Mouse (Mus musculus) hindbrain, postnatal 0 days (tissue): ENCODE measurements at regions not wholly inside any gene's neighbourhood (a gene's known extent, or its start where the extent isn't known, plus 50 kb on each side); places are given as distances from the start of the nearest gene placed in this dataset.

ENCODE experiments used
- ATAC-seq: fragments of 200-750 bp; cut with Nextera tagmentation; 2 replicates; pipeline ENCODE4 v1.8.0; 2017; ENCODE audit warnings: mild to moderate bottlenecking, moderate TSS enrichment, moderate library complexity
- DNase-seq: peaks from one replicate; pipeline ENCODE4 v3.0.0-alpha.2; 2015; ENCODE audit warnings: low spot score
- H3K27ac ChIP-seq: fragments of 300-500 bp; sonication (generic); 2 replicates; pipeline ENCODE4 v1.5.1; 2014; ENCODE audit warnings: mild to moderate bottlenecking
- H3K27me3 ChIP-seq: fragments of 300-500 bp; sonication (generic); 2 replicates; pipeline ENCODE4 v1.6.1; 2014; ENCODE audit warnings: low read length, mixed read lengths; ENCODE audit not compliant: insufficient read depth
- H3K36me3 ChIP-seq: fragments of 300-500 bp; sonication (generic); 2 replicates; pipeline ENCODE4 v1.6.1; 2014; ENCODE audit warnings: low read length, mixed read lengths; ENCODE audit not compliant: insufficient read depth
- H3K4me1 ChIP-seq: fragments of 300-500 bp; sonication (generic); 2 replicates; pipeline ENCODE4 v1.6.1; 2014; ENCODE audit warnings: antibody characterized with exemption, low read length, mixed read lengths; ENCODE audit not compliant: insufficient read depth
- H3K4me2 ChIP-seq: fragments of 300-500 bp; sonication (generic); 2 replicates; pipeline ENCODE4 v1.6.1; 2014; ENCODE audit warnings: low read depth, mild to moderate bottlenecking, low read length, moderate library complexity, mixed read lengths
- H3K4me3 ChIP-seq: fragments of 300-500 bp; sonication (generic); 2 replicates; pipeline ENCODE4 v1.5.1; 2014; ENCODE audit warnings: low read length
- H3K9ac ChIP-seq: fragments of 300-500 bp; sonication (generic); replicated peaks from 2 replicates; pipeline ENCODE4 v1.6.1; 2014; ENCODE audit warnings: mild to moderate bottlenecking, low read length, moderate library complexity, mixed read lengths
- H3K9me3 ChIP-seq: fragments of 300-500 bp; sonication (generic); 2 replicates; pipeline ENCODE4 v1.6.1; 2016; ENCODE audit warnings: low read length, mixed read lengths
- CTCF ChIP-seq: IDR thresholded peaks from 2 replicates; pipeline ENCODE4 v1.5.1; 2016; ENCODE audit warnings: antibody characterized with exemption, control low read depth, low read depth
- WGBS: fragments of 180-500 bp; shearing (Covaris S2); extraction: QIAGEN DNeasy Blood & Tissue Kit; methylation state at CpG from one replicate; pipeline ENCODE4 v1.1.7; 2014; 5-methylcytosine and 5-hydroxymethylcytosine counted together

DNA sequence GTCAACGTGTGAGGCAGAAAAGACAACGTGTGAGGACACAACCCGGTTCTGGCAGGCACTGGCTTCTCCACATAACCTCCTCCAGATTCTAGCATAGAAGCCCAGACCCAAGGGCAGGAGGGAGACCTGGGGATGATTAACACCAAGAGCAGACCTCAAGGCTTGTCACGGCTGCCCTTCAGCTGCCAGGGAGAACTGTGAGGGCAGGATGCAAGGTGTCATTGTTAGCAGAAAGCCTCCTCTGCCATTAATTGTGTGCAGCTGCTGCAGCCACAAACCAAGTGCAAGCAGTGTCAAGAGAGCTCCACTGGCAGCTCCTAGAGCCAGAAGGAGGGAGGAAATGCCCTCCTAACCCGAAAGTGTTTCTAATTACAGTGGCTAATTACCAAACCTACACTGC lies 211.6 kb upstream of the Rgma start:
- H3K9me3 ChIP-seq = no peaks in the 10 kb centered on the region
- DNase-seq (no peak), ATAC-seq (no peak)
- no peaks in the 10 kb centered on the region for H3K4me1 ChIP-seq
- no peak overlapping the region for H3K4me3 ChIP-seq
- H3K27ac ChIP-seq = no peak overlapping the region
- no peak overlapping the region for H3K9ac ChIP-seq
- H3K27me3 ChIP-seq = no peaks in the 10 kb centered on the region
- WGBS = 57% methylated on average over 5 of the region's 5 CpGs
- TF ChIP-seq CTCF = no peak
- H3K36me3 ChIP-seq = no peaks in the 10 kb centered on the region
- no peak overlapping the region for H3K4me2 ChIP-seq

DNA sequence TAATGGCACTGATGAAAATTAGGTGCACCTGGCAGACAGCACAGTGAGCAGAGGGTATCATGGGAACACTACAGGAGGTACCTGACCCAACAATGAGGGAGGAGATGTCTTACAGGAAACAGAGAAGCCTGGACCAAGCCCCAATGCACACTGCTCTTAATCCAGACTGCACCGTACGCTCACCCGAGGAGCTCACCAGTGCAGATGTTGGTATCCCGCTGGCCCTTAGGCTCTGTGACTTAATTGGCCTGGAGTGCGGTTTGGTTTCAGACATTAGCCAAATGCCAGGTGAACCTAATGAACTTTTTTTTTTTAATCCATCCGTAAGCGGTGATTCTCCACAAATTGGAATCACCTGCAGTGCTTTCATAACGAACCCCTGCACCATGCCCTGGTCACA lies 209.8 kb upstream of the Rgma start:
- Histone ChIP-seq H3K4me3 (no peak overlapping the region), H3K4me1 (no peaks in the 10 kb centered on the region), H3K36me3 (no peaks in the 10 kb centered on the region), H3K9ac (no peak overlapping the region), H3K27ac (no peak overlapping the region), H3K9me3 (no peaks in the 10 kb centered on the region), H3K27me3 (no peaks in the 10 kb centered on the region), H3K4me2 (no peak overlapping the region)
- no peak for TF ChIP-seq CTCF
- DNase-seq (no peak), ATAC-seq (no peak)
- 82% methylated on average over 8 of the region's 8 CpGs for WGBS

DNA sequence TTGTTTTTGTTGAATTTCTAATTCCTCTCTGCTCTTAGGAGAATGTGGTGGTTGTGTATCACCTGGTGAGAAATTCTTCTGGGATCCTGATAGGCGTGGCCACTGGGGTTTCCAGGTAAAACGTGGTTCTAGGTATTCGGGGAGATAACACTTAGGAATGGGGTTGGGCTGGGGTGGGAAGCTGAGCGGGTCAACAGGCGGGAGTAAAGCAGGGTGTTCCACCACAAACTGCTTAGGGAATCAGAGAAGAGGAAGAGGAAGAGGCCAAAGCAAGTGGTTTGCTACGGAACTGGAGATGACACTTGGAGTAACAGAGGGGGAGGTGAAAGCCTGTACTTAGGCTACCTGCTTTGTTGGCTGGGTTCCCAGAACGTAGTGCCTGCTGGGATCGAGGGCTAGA lies 205.9 kb upstream of the Rgma start:
- no peak for ATAC-seq
- Histone ChIP-seq H3K9me3 (no peaks in the 10 kb centered on the region), H3K9ac (no peak overlapping the region), H3K27ac (no peak overlapping the region), H3K4me2 (no peak overlapping the region), H3K27me3 (no peaks in the 10 kb centered on the region), H3K36me3 (no peaks in the 10 kb centered on the region), H3K4me3 (no peak overlapping the region), H3K4me1 (no peaks in the 10 kb centered on the region)
- no peak for TF ChIP-seq CTCF
- no peak for DNase-seq
- WGBS = 77% methylated on average over 8 of the region's 8 CpGs

DNA sequence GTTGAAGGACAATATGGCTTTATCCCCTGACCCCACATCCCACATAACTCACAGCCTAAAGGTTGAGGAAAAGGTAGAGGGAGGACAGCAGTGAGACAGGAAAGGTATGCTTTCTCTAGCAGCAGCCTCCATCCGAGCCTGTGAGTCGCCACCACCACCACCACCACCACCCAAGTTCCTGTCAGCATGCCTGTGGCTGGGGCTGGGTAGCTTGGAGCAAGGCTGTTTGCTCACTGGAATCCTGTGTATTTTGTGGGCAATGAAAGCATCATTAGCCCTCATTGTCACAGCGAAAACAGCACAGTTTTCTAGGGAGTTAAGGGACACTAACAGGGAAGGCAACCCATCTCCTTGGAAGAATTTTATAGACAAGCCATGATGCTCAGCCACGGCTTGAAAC lies 202.7 kb upstream of the Rgma start:
- H3K36me3 ChIP-seq = no peaks in the 10 kb centered on the region
- WGBS = 87% methylated on average over 4 of the region's 4 CpGs
- no peak for TF ChIP-seq CTCF
- no peak overlapping the region for H3K27ac ChIP-seq
- no peaks in the 10 kb centered on the region for H3K9me3 ChIP-seq
- DNase-seq (no peak), ATAC-seq (no peak)
- H3K4me2 ChIP-seq = no peak overlapping the region
- H3K27me3 ChIP-seq = no peaks in the 10 kb centered on the region
- H3K9ac ChIP-seq = no peak overlapping the region
- H3K4me1 ChIP-seq = no peaks in the 10 kb centered on the region
- no peak overlapping the region for H3K4me3 ChIP-seq

DNA sequence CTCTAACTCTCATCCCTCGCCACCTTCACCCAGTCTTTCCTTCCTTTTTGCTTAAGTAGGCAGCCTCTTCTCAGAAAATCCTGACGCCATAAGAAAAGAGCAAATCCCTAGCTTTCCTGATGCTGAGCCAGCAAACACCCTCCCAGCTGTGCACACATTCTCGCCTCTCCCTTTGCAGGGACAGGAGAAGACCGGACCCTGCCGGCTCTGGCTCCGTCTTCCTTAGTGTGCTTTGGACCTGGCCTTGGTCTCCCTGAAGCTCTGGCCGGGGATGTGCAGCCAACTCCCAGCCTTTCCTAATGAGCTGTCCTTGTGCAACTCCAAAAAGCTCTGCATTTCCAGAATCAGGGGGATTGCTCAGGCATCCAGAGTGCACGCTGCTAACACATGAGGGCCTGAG lies 191.5 kb upstream of the Rgma start:
- Histone ChIP-seq H3K9ac (no peak overlapping the region), H3K4me3 (no peak overlapping the region), H3K9me3 (no peaks in the 10 kb centered on the region), H3K4me2 (no peak overlapping the region), H3K27me3 (no peaks in the 10 kb centered on the region), H3K36me3 (no peaks in the 10 kb centered on the region), H3K4me1 (peaks cover 24% of the 10 kb centered on the region), H3K27ac (peak overlapping the region; percentile 82)
- TF ChIP-seq CTCF = no peak
- 41% methylated on average over 8 of the region's 8 CpGs for WGBS
- ATAC-seq = no peak
- DNase-seq = peak; percentile 42

DNA sequence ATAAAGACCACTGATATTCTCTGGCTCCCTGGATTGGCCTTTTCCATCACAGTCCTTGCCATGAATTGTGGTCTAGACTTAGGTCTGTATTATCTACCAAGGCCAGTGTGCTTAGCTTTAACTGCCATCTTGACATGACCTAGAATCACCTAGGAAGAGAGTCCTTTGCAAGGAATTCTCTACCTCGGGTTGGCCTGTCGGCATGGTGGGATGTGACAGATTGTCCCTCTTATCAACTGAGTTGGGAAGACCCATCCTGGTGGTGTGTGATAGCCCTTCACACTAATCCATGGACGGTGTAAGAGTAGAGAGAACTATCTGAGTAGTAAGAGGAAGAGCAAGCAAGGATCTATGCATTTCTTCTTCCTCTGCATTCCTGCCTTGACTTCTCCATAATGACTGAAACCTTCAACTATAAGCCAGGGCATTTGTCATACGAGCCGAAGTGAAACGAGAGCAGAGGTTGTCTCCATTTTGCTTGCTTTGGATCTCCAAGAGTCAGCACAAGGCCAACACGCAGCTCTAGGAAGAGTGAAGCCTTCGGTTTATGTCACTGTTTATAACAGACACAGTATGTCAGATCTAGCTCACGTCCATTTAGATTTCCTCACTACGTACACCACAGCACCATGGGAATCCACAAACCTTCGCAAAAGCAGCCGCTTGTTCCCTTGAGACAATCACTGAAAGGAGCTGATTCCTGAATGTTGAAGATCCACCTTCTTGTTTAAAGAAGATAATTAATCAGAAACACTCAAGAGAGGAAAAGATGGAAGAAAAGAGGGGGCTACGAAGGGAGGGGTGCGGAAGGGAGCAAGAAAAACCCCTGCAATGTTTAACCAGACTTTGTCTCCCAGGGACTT lies 190.9 kb upstream of the Rgma start:
- Histone ChIP-seq H3K4me2 (no peak overlapping the region), H3K4me1 (peaks cover 24% of the 10 kb centered on the region), H3K27ac (peak overlapping the region; percentile 82), H3K27me3 (no peaks in the 10 kb centered on the region), H3K4me3 (no peak overlapping the region), H3K9me3 (no peaks in the 10 kb centered on the region), H3K36me3 (no peaks in the 10 kb centered on the region), H3K9ac (no peak overlapping the region)
- WGBS = 51% methylated on average over 14 of the region's 14 CpGs
- no peak for TF ChIP-seq CTCF
- no peak for DNase-seq
- ATAC-seq = no peak; the same call in 1 of the 2 replicates

DNA sequence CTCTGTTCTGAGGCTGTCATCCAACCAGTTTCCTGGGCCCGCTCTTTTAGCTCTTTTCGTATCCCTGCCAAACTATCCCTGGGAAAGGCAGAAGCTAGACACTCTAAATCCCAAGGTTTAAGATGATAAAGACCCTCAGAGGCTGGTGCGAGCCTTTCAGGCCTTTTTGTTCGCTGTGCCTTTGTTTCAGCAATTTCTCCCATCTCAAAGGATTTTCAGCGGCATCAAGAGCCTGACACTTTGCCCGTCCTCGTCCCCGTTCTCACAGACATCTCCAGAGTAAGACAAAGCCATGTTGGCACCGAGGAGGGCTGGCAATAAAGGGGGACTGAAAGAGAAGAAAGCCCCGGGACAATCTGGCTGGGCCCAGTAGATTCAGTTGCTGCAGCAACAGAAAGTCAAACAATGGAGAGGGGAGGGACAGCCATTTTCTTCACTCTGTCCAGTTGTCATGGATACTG lies 190.2 kb upstream of the Rgma start:
- ATAC-seq (peak; percentile 96), DNase-seq (peak; percentile 88)
- H3K36me3 ChIP-seq = no peaks in the 10 kb centered on the region
- H3K4me1 ChIP-seq = peaks cover 24% of the 10 kb centered on the region
- no peaks in the 10 kb centered on the region for H3K27me3 ChIP-seq
- no peak for TF ChIP-seq CTCF
- WGBS = 19% methylated on average over 10 of the region's 10 CpGs
- no peak overlapping the region for H3K4me3 ChIP-seq
- H3K9me3 ChIP-seq = no peaks in the 10 kb centered on the region
- no peak overlapping the region for H3K9ac ChIP-seq
- peak overlapping the region; percentile 82 for H3K27ac ChIP-seq
- no peak overlapping the region for H3K4me2 ChIP-seq
